Mouse (Mus musculus) ES-E14 (cell line): ENCODE measurements around the gene Macrod2. TPM values are rescaled to one million over a fixed set of nuclear protein-coding genes. Genes with fewer than 3 reads are reported as not detected.

Experiments used
- DNase-seq: peaks from one replicate; pipeline ENCODE4 v3.0.0-alpha.2; 2013; ENCODE audit warnings: low read depth, low spot score
- H3K27ac ChIP-seq: 2 replicates; pipeline ENCODE4 v1.5.1; 2012; ENCODE audit warnings: low read depth, mild to moderate bottlenecking, low read length, moderate library complexity, mixed read lengths; ENCODE audit not compliant: poor library complexity, insufficient read depth, severe bottlenecking
- H3K36me3 ChIP-seq: 2 replicates; pipeline ENCODE4 v1.6.1; 2012; ENCODE audit warnings: mild to moderate bottlenecking, low read length, moderate library complexity, mixed read lengths; ENCODE audit not compliant: control insufficient read depth, poor library complexity, insufficient read depth, severe bottlenecking
- H3K4me1 ChIP-seq, 2 experiments: fragments of 150-350 bp in 1 of 2; sonication (generic) in 1 of 2; 2 replicates each; pipeline ENCODE4 v1.6.1; 2012; ENCODE audit warnings: low read length in 2 of 2, mild to moderate bottlenecking in 1 of 2, mixed read lengths in 1 of 2; ENCODE audit not compliant: control insufficient read depth in 2 of 2, insufficient read depth in 2 of 2, poor library complexity in 1 of 2
- H3K4me3 ChIP-seq, 2 experiments: fragments of 150-350 bp in 1 of 2; sonication (generic) in 1 of 2; 2 replicates each; pipeline ENCODE4 v1.5.1; 2012; ENCODE audit warnings: low read length in 2 of 2, low read depth in 1 of 2, mild to moderate bottlenecking in 1 of 2, mixed read lengths in 1 of 2; ENCODE audit not compliant: insufficient read depth in 1 of 2, poor library complexity in 1 of 2, severe bottlenecking in 1 of 2
- H3K9ac ChIP-seq: 2 replicates; pipeline ENCODE4 v1.6.1; 2012; ENCODE audit warnings: low read depth, mild to moderate bottlenecking, low read length, mixed read lengths; ENCODE audit not compliant: poor library complexity, insufficient read depth, severe bottlenecking
- H3K9me3 ChIP-seq: fragments of 150-350 bp; sonication (generic); 2 replicates; pipeline ENCODE4 v1.6.1; 2012; ENCODE audit warnings: low read depth, mild to moderate bottlenecking, low read length; ENCODE audit not compliant: control insufficient read depth, insufficient read depth
- CHD2 ChIP-seq: IDR thresholded peaks from 2 replicates; pipeline ENCODE4 v1.6.1; 2014; ENCODE audit warnings: mild to moderate bottlenecking, low read depth, low read length, inconsistent platforms
- HCFC1 ChIP-seq: IDR thresholded peaks from 2 replicates; pipeline ENCODE4 v1.6.1; 2012; ENCODE audit warnings: low read length, inconsistent platforms, borderline replicate concordance; ENCODE audit not compliant: insufficient read depth
- MAFK ChIP-seq: IDR thresholded peaks from 2 replicates; pipeline ENCODE4 v1.6.1; 2014; ENCODE audit warnings: mild to moderate bottlenecking, low read depth, low read length, inconsistent platforms; ENCODE audit not compliant: insufficient read depth
- ZC3H11A ChIP-seq: IDR thresholded peaks from 2 replicates; pipeline ENCODE4 v1.6.1; 2012; ENCODE audit warnings: low read depth, mild to moderate bottlenecking, inconsistent platforms, low read length, borderline replicate concordance
- ZNF384 ChIP-seq: IDR thresholded peaks from 2 replicates; pipeline ENCODE4 v1.6.1; 2012; ENCODE audit warnings: low read depth, low read length, inconsistent platforms
- in situ Hi-C, 2 experiments: fragments of 600-800 bp; cut with MboI; formaldehyde crosslinking; loops; one replicate each; pipeline ENCODE4 v1.15.1; 2025; ENCODE audit warnings: low sequenced_read_pairs in 2 of 2, inconsistent platforms in 1 of 2; ENCODE audit not compliant: unreplicated experiment in 2 of 2
- total RNA-seq: library from RNA; depleted of rRNA; stranded (reverse); fragments of 300-350 nt; gene quantifications from 2 replicates; pipeline ENCODE4 v1.2.3, GENCODE M21; 2012

The Macrod2 gene
- total RNA-seq, 1 experiment, result 12.7 TPM

GRCm38 (mm10) chr2:141889497-141889896 lies 1494.4 kb downstream of the Macrod2 start:
- in situ Hi-C loops, result no loop called here
- Histone ChIP-seq H3K36me3 (no peaks in the 10 kb centered on the region), H3K27ac (no peak overlapping the region), H3K9me3 (no peaks in the 10 kb centered on the region), H3K9ac (no peak overlapping the region), H3K4me1 (no peaks in the 10 kb centered on the region), H3K4me3 (no peak overlapping the region)
- no peak for TF ChIP-seq HCFC1
- DNase-seq, result no peak

GRCm38 (mm10) chr2:141897951-141898350 lies 1502.8 kb downstream of the Macrod2 start:
- H3K36me3 ChIP-seq, result no peaks in the 10 kb centered on the region
- in situ Hi-C loops, result no loop called here
- H3K27ac ChIP-seq, result no peak overlapping the region
- no peaks in the 10 kb centered on the region for H3K9me3 ChIP-seq
- TF ChIP-seq MAFK (no peak), ZC3H11A (no peak), CHD2 (no peak), HCFC1 (no peak), ZNF384 (no peak)
- H3K4me3 ChIP-seq, result no peak overlapping the region
- no peak overlapping the region for H3K9ac ChIP-seq
- DNase-seq, result no peak
- no peaks in the 10 kb centered on the region for H3K4me1 ChIP-seq

- no peak overlapping the region for H3K27ac ChIP-seq
- TF ChIP-seq HCFC1, result no peak
- no peak for TF ChIP-seq ZNF384
- no peak for TF ChIP-seq MAFK
- no peak for TF ChIP-seq ZC3H11A
- no peak for TF ChIP-seq CHD2
- no peaks in the 10 kb centered on the region for H3K4me1 ChIP-seq
- H3K36me3 ChIP-seq, result no peaks in the 10 kb centered on the region
- in situ Hi-C loops, result no loop called here
- no peak for DNase-seq
- no peaks in the 10 kb centered on the region for H3K9me3 ChIP-seq
- H3K4me3 ChIP-seq, result no peak overlapping the region
- no peak overlapping the region for H3K9ac ChIP-seq
These were observed 1516.8 kb downstream of the Macrod2 start for GRCm38 (mm10) chr2:141911831-141912447.

GRCm38 (mm10) chr2:141913486-141913885 lies 1518.4 kb downstream of the Macrod2 start:
- H3K27ac ChIP-seq, result no peak overlapping the region
- H3K9ac ChIP-seq, result no peak overlapping the region
- no peaks in the 10 kb centered on the region for H3K9me3 ChIP-seq
- in situ Hi-C loops, result no loop called here
- no peak overlapping the region for H3K4me3 ChIP-seq
- no peak for DNase-seq
- no peaks in the 10 kb centered on the region for H3K4me1 ChIP-seq
- no peaks in the 10 kb centered on the region for H3K36me3 ChIP-seq
- TF ChIP-seq ZNF384 (no peak), ZC3H11A (no peak), HCFC1 (no peak), MAFK (no peak)

GRCm38 (mm10) chr2:141913894-141914293 lies 1518.8 kb downstream of the Macrod2 start:
- no peaks in the 10 kb centered on the region for H3K9me3 ChIP-seq
- no peak overlapping the region for H3K27ac ChIP-seq
- no peak for DNase-seq
- no peak for TF ChIP-seq ZNF384
- no peak for TF ChIP-seq CHD2
- no peak for TF ChIP-seq ZC3H11A
- TF ChIP-seq MAFK, result no peak
- H3K9ac ChIP-seq, result no peak overlapping the region
- H3K4me1 ChIP-seq, result no peaks in the 10 kb centered on the region
- in situ Hi-C loops, result no loop called here
- H3K36me3 ChIP-seq, result no peaks in the 10 kb centered on the region
- H3K4me3 ChIP-seq, result no peak overlapping the region
